Comparison of ENCODE assay signal across 8 mouse cellular contexts in the genomic region with DNA sequence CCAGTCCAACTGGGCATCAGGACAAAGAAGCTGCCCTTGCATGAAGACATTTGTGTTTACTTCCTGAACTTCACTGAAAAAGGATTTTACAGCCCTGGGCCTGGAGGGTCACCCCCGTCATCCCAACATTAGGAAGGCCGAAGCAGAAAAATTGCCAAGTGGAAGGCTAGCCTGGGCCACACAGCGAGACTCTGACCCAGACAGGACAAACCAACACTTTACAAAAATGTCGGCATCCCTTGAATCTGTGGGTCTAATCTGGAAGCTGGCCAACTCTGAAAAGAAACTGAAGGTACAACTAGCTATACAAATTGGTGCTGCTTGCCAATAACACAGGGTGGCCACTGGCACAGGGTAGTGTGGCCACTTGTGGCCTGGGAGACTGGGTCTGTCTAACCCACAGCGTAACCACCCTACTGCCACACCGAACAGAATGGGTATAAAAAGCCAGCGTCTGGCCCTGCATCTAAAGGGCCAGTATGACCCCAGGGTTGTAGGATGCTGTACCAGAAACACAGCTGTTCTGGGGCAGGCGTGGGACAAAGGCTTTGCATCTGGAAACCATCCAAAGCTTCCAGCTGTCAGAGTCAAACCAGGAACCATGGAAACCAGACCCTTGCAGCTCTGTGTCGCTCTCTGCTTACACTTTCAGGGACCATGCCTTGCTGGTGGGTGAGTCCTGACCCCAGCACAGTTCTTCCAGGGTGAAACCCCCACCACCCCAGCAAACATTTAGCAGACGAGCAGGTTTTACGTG. TPM values are rescaled to one million over a fixed set of nuclear protein-coding genes. Genes with fewer than 3 reads are reported as not detected.
DNase-seq lines count a peak whose midpoint lies in the region; ATAC-seq lines count a peak whose summit lies in the region.

No protein-coding gene starts in this region.

- 0 out of 2 replicates have a peak overlapping the region, but pooled peaks have one; percentile 17 for H3K9ac ChIP-seq in forebrain, embryonic 14.5 days (ENCODE audit: low read length)
- H3K9ac ChIP-seq in hindbrain, embryonic 14.5 days: no peak overlapping the region

- no peaks in the 10 kb centered on the region for H3K79me2 ChIP-seq in macrophage (ENCODE audit: inconsistent target)

- peak; percentile 54 to 61 for DNase-seq in right cerebral cortex, postnatal 10 days (ENCODE audit: low spot score in 2 of 2)
- no peak for DNase-seq in right cerebral cortex, postnatal 4 days
- DNase-seq in forebrain, embryonic 14.5 days (ENCODE audit: low spot score): peak; percentile 79
- DNase-seq in hindbrain, embryonic 14.5 days (ENCODE audit: low spot score): peak; percentile 73
- DNase-seq in adrenal gland, postnatal 10 days: no peak
- no peak for DNase-seq in frontal cortex, postnatal 25 days (ENCODE audit: low spot score in 2 of 2)

- H3K9me3 ChIP-seq in forebrain, embryonic 14.5 days (replicated peaks; ENCODE audit: control insufficient read depth, low read length): no peaks in the 10 kb centered on the region
- no peaks in the 10 kb centered on the region for H3K9me3 ChIP-seq in hindbrain, embryonic 14.5 days (ENCODE audit: control insufficient read depth, low read length)

- no peaks in the 10 kb centered on the region for H3K27me3 ChIP-seq in forebrain, embryonic 14.5 days (replicated peaks; ENCODE audit: control insufficient read depth, insufficient read depth, low read length)
- H3K27me3 ChIP-seq in hindbrain, embryonic 14.5 days (ENCODE audit: control insufficient read depth, insufficient read depth, low read length): no peaks in the 10 kb centered on the region

- H3K27ac ChIP-seq in forebrain, embryonic 14.5 days (ENCODE audit: low read depth, low read length): peak overlapping the region; percentile 60
- H3K27ac ChIP-seq in hindbrain, embryonic 14.5 days: peak overlapping the region; percentile 70
- peak overlapping the region; percentile 74 for H3K27ac ChIP-seq in macrophage

- H3K36me3 ChIP-seq in forebrain, embryonic 14.5 days (ENCODE audit: control insufficient read depth, insufficient read depth, low read length): no peaks in the 10 kb centered on the region
- H3K36me3 ChIP-seq in hindbrain, embryonic 14.5 days (replicated peaks; ENCODE audit: control insufficient read depth, insufficient read depth): no peaks in the 10 kb centered on the region
- no peaks in the 10 kb centered on the region for H3K36me3 ChIP-seq in macrophage (ENCODE audit: inconsistent target)

- peaks cover 11% of the 10 kb centered on the region for H3K4me1 ChIP-seq in forebrain, embryonic 14.5 days (ENCODE audit: control insufficient read depth, insufficient read depth, low read length)
- H3K4me1 ChIP-seq in hindbrain, embryonic 14.5 days (replicated peaks; ENCODE audit: control insufficient read depth, insufficient read depth, low read length): peaks cover 13% of the 10 kb centered on the region

- peak; percentile 81 for ATAC-seq in forebrain, embryonic 14.5 days
- peak; percentile 43; the same call in 1 of the 2 replicates for ATAC-seq in hindbrain, embryonic 14.5 days (ENCODE audit: low FRiP score)
- no peak for ATAC-seq in erythroblast, adult 5-6 weeks (replicated peaks; ENCODE audit: low FRiP score, poor library complexity, severe bottlenecking)

- H3K4me3 ChIP-seq in forebrain, embryonic 14.5 days (ENCODE audit: low read depth, low read length): no peak overlapping the region
- H3K4me3 ChIP-seq in hindbrain, embryonic 14.5 days (replicated peaks; ENCODE audit: low read length): no peak overlapping the region
- peak overlapping the region; percentile 36 for H3K4me3 ChIP-seq in macrophage (ENCODE audit: inconsistent target)

- WGBS in forebrain, embryonic 14.5 days: 62% methylated on average over 11 of the region's 11 CpGs
- WGBS in hindbrain, embryonic 14.5 days: 56% methylated on average over 11 of the region's 11 CpGs
- 79% methylated on average over 11 of the region's 11 CpGs for WGBS in macrophage (ENCODE audit: missing documents)

- no peak overlapping the region for H3K4me2 ChIP-seq in forebrain, embryonic 14.5 days (ENCODE audit: low read length)
- no peak overlapping the region; the same call in 1 of the 2 replicates for H3K4me2 ChIP-seq in hindbrain, embryonic 14.5 days (replicated peaks)

RNA-seq across cellular contexts. Expression of gene Pknox1, which starts 7.2 kb away (rescaled TPM):
- 36.4 and 36.8 TPM in 2 replicates for polyA plus RNA-seq in forebrain, embryonic 14.5 days (2014; fragmentation: Nextera tagmentation; extraction: Ambion mirVana)
- polyA plus RNA-seq in hindbrain, embryonic 14.5 days (2014; fragmentation: Nextera tagmentation; extraction: Ambion mirVana): 47.3 and 47.5 TPM in 2 replicates
- total RNA-seq in macrophage (2018; cell fraction: chromatin; rRNA removed): 10 to 100 TPM; 24.3 to 54.8 (median 37.6) TPM
- 10 to 100 TPM; 10.8 to 14.6 (median 13.4) TPM for total RNA-seq in macrophage (2018; cell fraction: cytosol; rRNA removed)
- 10 to 100 TPM; 13.8 to 39.7 (median 25.4) TPM for total RNA-seq in macrophage (2018; cell fraction: nucleus; rRNA removed)
- 6.6 to 12.3 TPM (median 11.2 TPM) in 3 replicates for polyA plus RNA-seq in macrophage (2018)
- total RNA-seq in adrenal gland, postnatal 10 days (2021): 10 to 100 TPM; 15.4 to 21.8 TPM
- 8.5 and 8.6 TPM in 2 replicates for total RNA-seq in erythroblast, adult 5-6 weeks (2015; ENCODE audit: low replicate concordance)
- 6.9 and 15.9 TPM in 2 replicates for total RNA-seq in erythroblast, adult 5-6 weeks (2017; ENCODE audit: low replicate concordance)

RNA-seq across cellular contexts. Expression of gene Ndufv3, which starts 37.4 kb away (rescaled TPM):
- polyA plus RNA-seq in forebrain, embryonic 14.5 days (2014; fragmentation: Nextera tagmentation; extraction: Ambion mirVana): 377 and 457 TPM in 2 replicates
- polyA plus RNA-seq in hindbrain, embryonic 14.5 days (2014; fragmentation: Nextera tagmentation; extraction: Ambion mirVana): 441 and 514 TPM in 2 replicates
- 10 to 100 TPM in 16 of 26 experiments, 1 to 10 TPM in 10; 1.2 to 61.4 (median 13.9) TPM for total RNA-seq in macrophage (2018; cell fraction: chromatin; rRNA removed)
- 100 to 1,000 TPM; 107 to 223 (median 149) TPM for total RNA-seq in macrophage (2018; cell fraction: cytosol; rRNA removed)
- total RNA-seq in macrophage (2018; cell fraction: nucleus; rRNA removed): 10 to 100 TPM in 25 of 26 experiments, 1 to 10 TPM in 1; 9.7 to 46.9 (median 21.3) TPM
- 192 to 199 TPM (median 195 TPM) in 3 replicates for polyA plus RNA-seq in macrophage (2018)
- 100 to 1,000 TPM; 637 to 664 TPM for total RNA-seq in adrenal gland, postnatal 10 days (2021)
- total RNA-seq in erythroblast, adult 5-6 weeks (2015; ENCODE audit: low replicate concordance): 35.9 and 40.1 TPM in 2 replicates
- 41.1 and 65.8 TPM in 2 replicates for total RNA-seq in erythroblast, adult 5-6 weeks (2017; ENCODE audit: low replicate concordance)

RNA-seq across cellular contexts. Expression of gene Wdr4, which starts 37.5 kb away (rescaled TPM):
- 31.3 and 34.3 TPM in 2 replicates for polyA plus RNA-seq in forebrain, embryonic 14.5 days (2014; fragmentation: Nextera tagmentation; extraction: Ambion mirVana)
- polyA plus RNA-seq in hindbrain, embryonic 14.5 days (2014; fragmentation: Nextera tagmentation; extraction: Ambion mirVana): 29.5 and 30.9 TPM in 2 replicates
- 10 to 100 TPM; 28.2 to 88.6 (median 42.7) TPM for total RNA-seq in macrophage (2018; cell fraction: chromatin; rRNA removed)
- total RNA-seq in macrophage (2018; cell fraction: cytosol; rRNA removed): 1 to 10 TPM; 2.3 to 7.4 (median 3.9) TPM
- total RNA-seq in macrophage (2018; cell fraction: nucleus; rRNA removed): 10 to 100 TPM in 24 of 26 experiments, 1 to 10 TPM in 2; 8.6 to 54.4 (median 20.6) TPM
- polyA plus RNA-seq in macrophage (2018): 4.1 to 9.5 TPM (median 9.2 TPM) in 3 replicates
- total RNA-seq in adrenal gland, postnatal 10 days (2021): 10 to 100 TPM; 22.9 to 28.0 TPM
- 1.0 and 1.9 TPM in 2 replicates for total RNA-seq in erythroblast, adult 5-6 weeks (2015; ENCODE audit: low replicate concordance)
- total RNA-seq in erythroblast, adult 5-6 weeks (2017; ENCODE audit: low replicate concordance): 4.3 and 8.6 TPM in 2 replicates

Comparison
In these comparisons a context has a peak if more than half of its experiments do, and no peak if none do; other contexts are left out.
1. DNase-seq: peak in right cerebral cortex, postnatal 10 days (2 of 2), forebrain, embryonic 14.5 days (single experiment) and hindbrain, embryonic 14.5 days (single experiment); none in right cerebral cortex, postnatal 4 days (single experiment), adrenal gland, postnatal 10 days (single experiment) and frontal cortex, postnatal 25 days (0 of 2).
2. Peak in every context shown above with its lines, with median percentiles within 50 percentile points of each other: H3K27ac ChIP-seq.